Mouse (Mus musculus) olfactory bulb, adult 2 months (tissue): ENCODE measurements around the gene Cyp2j6. TPM values are rescaled to one million over a fixed set of nuclear protein-coding genes. Genes with fewer than 3 reads are reported as not detected.
A peak's percentile ranks its signal among the peaks of the same experiment; 100 is the strongest.
"Not testable (repeated sequence)": the region's sequence is repeated elsewhere in the genome, so short reads cannot be mapped to it uniquely, and the experiment has no call there.

ENCODE experiments used
- H3K27ac ChIP-seq: fragments of 200-500 bp; 2 replicates; pipeline ENCODE4 v1.5.1; 2012; ENCODE audit warnings: low read depth, low read length; ENCODE audit not compliant: insufficient read depth
- H3K4me1 ChIP-seq: fragments of 200-500 bp; 2 replicates; pipeline ENCODE4 v1.6.1; 2012; ENCODE audit warnings: low read length; ENCODE audit not compliant: control insufficient read depth, insufficient read depth
- H3K4me3 ChIP-seq: fragments of 200-500 bp; 2 replicates; pipeline ENCODE4 v1.5.1; 2012; ENCODE audit warnings: mild to moderate bottlenecking, low read depth, low read length, moderate library complexity; ENCODE audit not compliant: insufficient read depth
- CTCF ChIP-seq: fragments of 200-500 bp; IDR thresholded peaks from 2 replicates; pipeline ENCODE4 v1.5.1; 2012; ENCODE audit warnings: low read depth, mild to moderate bottlenecking, low read length, moderate library complexity; ENCODE audit not compliant: insufficient read depth
- POLR2A ChIP-seq: fragments of 200-500 bp; IDR thresholded peaks from 2 replicates; pipeline ENCODE4 v1.6.1; 2012; ENCODE audit warnings: mild to moderate bottlenecking, low read depth, low read length, moderate library complexity; ENCODE audit not compliant: insufficient read depth
- WGBS: fragments of 180-500 bp; shearing (Covaris S2); methylation state at CpG from one replicate; pipeline ENCODE4 v1.1.7; 2018; 5-methylcytosine and 5-hydroxymethylcytosine counted together
- polyA plus RNA-seq: library from polyadenylated mRNA; stranded (reverse); fragments of >200 nt; gene quantifications from 2 replicates; pipeline ENCODE4 v1.2.4, GENCODE M21; 2012; ENCODE audit warnings: low replicate concordance; ENCODE audit not compliant: missing spikeins, insufficient read depth, insufficient read length

Gene Cyp2j6
- polyA plus RNA-seq: not detected in 2 replicates

GRCm38 (mm10) chr4:96553133-96553819 lies at the start of gene Cyp2j6:
Gene Cyp2j6 (minus strand): TSS chr4:96553661.
- H3K27ac ChIP-seq: no peak within 1 kb of the TSS
- 1% methylated on average over 16 of the region's 16 CpGs for WGBS
- no peak for TF ChIP-seq POLR2A
- no peak for TF ChIP-seq CTCF
- H3K4me3 ChIP-seq: peak within 1 kb of the TSS; percentile 52
- peaks cover 6% of the 10 kb centered on the region; the same call in 1 of the 2 replicates for H3K4me1 ChIP-seq

- peaks cover 4% of the 10 kb centered on the region; the same call in 1 of the 2 replicates for H3K4me1 ChIP-seq
- 16% methylated on average over 4 of the region's 4 CpGs for WGBS
- 0 out of 2 replicates have a peak overlapping the region, but pooled peaks have one; percentile 74 for H3K27ac ChIP-seq
- no peak for TF ChIP-seq POLR2A
- no peak for TF ChIP-seq CTCF
- H3K4me3 ChIP-seq: no peak overlapping the region
Observed at GRCm38 (mm10) chr4:96591791-96592150, 38.3 kb upstream of the Cyp2j6 start.

GRCm38 (mm10) chr4:96590911-96591790 lies 37.7 kb upstream of the Cyp2j6 start, which contains the start of gene Cyp2j9:
Gene Cyp2j9 (minus strand): TSS chr4:96591578.
- 4% methylated on average over 18 of the region's 18 CpGs for WGBS

GRCm38 (mm10) chr4:96581425-96582088 lies 28.1 kb upstream of the Cyp2j6 start:
- H3K27ac ChIP-seq: peak overlapping the region; percentile 24; the same call in 1 of the 2 replicates
- no peaks in the 10 kb centered on the region for H3K4me1 ChIP-seq
- TF ChIP-seq POLR2A (no peak), CTCF (no peak)
- no peak overlapping the region for H3K4me3 ChIP-seq
- 12% methylated on average over 1 of the region's 1 CpGs for WGBS

More at GRCm38 (mm10) chr4:96590911-96591790, 37.7 kb upstream of the Cyp2j6 start, which contains the start of gene Cyp2j9:
- Histone ChIP-seq H3K4me3 (peak within 1 kb of the TSS; percentile 38), H3K27ac (peak within 1 kb of the TSS; percentile 74), H3K4me1 (peaks cover 4% of the 10 kb centered on the region; the same call in 1 of the 2 replicates)
- no peak for TF ChIP-seq CTCF
- TF ChIP-seq POLR2A: 0 out of 2 replicates have a peak, but pooled peaks have one; percentile 25

DNA sequence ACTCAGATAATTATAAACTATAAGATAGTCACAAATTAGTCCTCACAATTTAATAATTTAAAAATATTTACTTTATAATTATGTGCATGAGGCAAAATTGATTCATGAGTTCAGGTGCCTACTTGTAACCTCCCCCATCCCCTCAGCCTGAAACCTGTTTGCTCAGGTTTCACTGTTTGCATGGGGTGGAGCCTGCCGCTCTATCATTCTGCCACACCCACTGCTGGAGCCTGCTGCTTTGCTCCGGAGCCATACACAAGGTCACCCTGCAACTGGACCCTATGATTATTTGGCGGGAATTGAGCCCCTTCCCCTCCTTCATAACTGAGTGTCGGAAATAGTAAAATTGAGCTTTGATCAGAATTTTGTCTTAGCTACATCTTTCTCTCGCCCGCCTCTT lies 26.9 kb upstream of the Cyp2j6 start:
- H3K4me3 ChIP-seq, H3K4me1 ChIP-seq, H3K27ac ChIP-seq: not testable (repeated sequence)
- WGBS: 82% methylated on average over 6 of the region's 6 CpGs

- Histone ChIP-seq H3K4me1 (no peaks in the 10 kb centered on the region), H3K27ac (no peak overlapping the region), H3K4me3 (no peak overlapping the region)
- no peak for TF ChIP-seq POLR2A
- TF ChIP-seq CTCF: no peak
- WGBS: 45% methylated on average over 3 of the region's 3 CpGs
Observed at GRCm38 (mm10) chr4:96569442-96569841, 16.0 kb upstream of the Cyp2j6 start.

DNA sequence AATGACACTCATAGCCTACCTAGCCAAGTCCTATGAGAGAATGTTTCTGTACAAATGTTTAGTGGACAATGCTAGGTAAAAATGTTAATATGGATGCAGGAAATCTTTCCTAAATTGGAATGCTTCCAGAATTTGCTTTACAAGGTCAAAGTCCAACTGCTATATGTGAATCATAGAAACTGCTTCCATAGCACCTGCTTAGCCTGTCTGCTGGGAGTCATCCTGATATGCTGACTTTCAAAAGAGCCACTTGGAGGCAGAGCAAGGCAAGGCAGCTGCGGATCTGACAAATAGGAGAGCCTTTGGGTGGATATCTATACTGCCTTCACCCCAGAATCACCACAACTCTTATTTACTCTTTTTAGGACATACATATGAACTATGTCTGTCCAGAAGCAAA lies 14.5 kb upstream of the Cyp2j6 start:
- H3K27ac ChIP-seq: no peak overlapping the region
- no peaks in the 10 kb centered on the region for H3K4me1 ChIP-seq
- H3K4me3 ChIP-seq: no peak overlapping the region
- TF ChIP-seq POLR2A (no peak), CTCF (no peak)
- WGBS: 90% methylated on average over 1 of the region's 1 CpGs

- TF ChIP-seq CTCF (no peak), POLR2A (no peak)
- Histone ChIP-seq H3K4me1 (no peaks in the 10 kb centered on the region), H3K27ac (no peak overlapping the region), H3K4me3 (no peak overlapping the region)
Observed at GRCm38 (mm10) chr4:96565808-96566207, 12.3 kb upstream of the Cyp2j6 start.
